Mouse (Mus musculus) liver, adult 10 weeks (tissue): ENCODE results near the gene Hc. TPM values are rescaled to one million over a fixed set of nuclear protein-coding genes. Genes with fewer than 3 reads are reported as not detected.

Source experiments
- polyA plus RNA-seq: library from polyadenylated mRNA; stranded (reverse); fragments of 350-450 nt; fragmentation: Illumina TruSeq; extraction: RNeasy Lipid Tissue Mini Kit (QIAGEN cat#74804); gene quantifications from one replicate; pipeline ENCODE4 v1.2.3, GENCODE M21; 2014; ENCODE audit warnings: low read depth, low replicate concordance

Hc gene
- 926 TPM for polyA plus RNA-seq

DNA sequence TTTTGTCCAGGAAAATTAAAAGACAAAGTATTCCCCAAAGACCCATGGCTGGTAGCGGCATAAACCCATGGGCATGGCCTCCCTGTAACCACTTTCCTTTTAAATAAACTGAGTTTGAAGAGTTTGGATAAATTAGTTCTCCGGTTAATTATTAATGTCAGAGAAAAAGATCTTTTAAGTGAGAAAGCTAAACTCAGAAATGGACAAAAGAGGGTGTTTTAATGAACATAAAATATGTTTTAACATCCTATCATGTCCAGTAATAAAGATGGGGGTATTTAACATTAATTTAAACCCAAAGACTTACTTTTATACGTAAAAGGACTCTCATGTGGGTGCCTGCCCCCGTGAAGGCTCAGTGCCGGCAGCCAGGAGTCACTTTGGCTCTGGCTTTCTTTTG is at the start of gene Hc:
Gene Hc, minus strand, starts transcription at position 101 of the 400 bp plus-strand sequence.

GRCm38 (mm10) chr2:35109141-35109923 is 48.1 kb upstream of the Hc start, which contains the start of gene Cntrl:
Gene Cntrl, plus strand, starts transcription at chr2:35109492.

DNA sequence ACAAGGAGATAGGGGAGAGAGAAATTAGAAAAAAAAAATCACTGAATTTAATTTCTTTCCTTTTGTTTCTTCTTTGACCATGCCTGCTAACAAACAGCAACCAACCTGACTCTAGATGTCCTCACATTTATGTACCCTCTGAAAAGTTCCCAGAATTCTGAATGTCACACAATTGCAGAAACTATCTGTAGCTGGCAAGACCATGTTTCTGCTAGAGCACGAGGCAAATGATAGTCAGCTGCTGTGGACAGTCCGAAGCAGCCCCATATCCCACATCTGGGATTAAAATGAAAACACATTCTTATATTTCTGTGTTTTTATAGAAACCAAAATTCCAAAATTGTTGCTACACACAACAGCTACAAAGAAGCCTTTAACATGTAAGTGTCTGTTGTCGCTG is 40.2 kb upstream of the Hc start, which contains the start of gene AI182371:
Gene AI182371, minus strand, starts transcription at position 101 of the 400 bp plus-strand sequence.

DNA sequence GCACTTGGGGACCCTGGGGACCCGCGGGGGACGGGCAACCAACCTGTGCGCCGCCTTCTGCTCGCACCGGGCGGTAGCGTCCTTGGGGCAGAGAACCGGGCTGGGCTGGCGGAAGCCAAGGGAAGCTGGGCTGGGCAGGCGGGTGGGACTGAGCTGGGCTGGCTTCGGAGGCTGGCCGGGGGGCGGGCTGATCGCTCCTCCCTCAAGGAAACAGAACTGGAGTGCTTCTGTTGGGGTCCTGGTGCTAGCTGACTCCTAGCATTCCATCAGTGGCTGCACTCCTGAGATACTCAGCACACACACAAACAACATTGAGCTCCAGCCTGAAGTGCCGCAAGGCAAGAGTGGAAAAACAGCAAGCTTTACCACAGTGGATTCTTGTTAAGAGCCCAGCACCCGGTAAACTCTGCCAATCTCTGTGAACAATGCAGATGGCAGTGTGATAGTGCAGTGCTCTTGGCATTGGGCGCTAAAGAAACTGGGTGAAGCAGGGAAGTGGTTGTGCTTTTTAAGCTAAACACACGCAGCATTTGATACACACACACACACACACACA is 99.7 kb downstream of the Hc start, which contains the start of gene Traf1:
Gene Traf1, minus strand, starts transcription at position 292 of the 556 bp plus-strand sequence.

Other genes starting within 250 kb of the Hc start
- 53.2 TPM for gene Fbxw2, start 235.1 kb downstream of the Hc start, polyA plus RNA-seq
- not detected for gene Gm34653, start 228.4 kb downstream of the Hc start, polyA plus RNA-seq
- gene Cutal, start 187.0 kb downstream of the Hc start, polyA plus RNA-seq = 62.6 TPM
- 31.5 TPM for gene Psmd5, start 186.5 kb downstream of the Hc start, polyA plus RNA-seq
- not detected for gene Phf19, start 147.4 kb downstream of the Hc start, polyA plus RNA-seq
- 0.21 TPM for gene Traf1, start 99.7 kb downstream of the Hc start, polyA plus RNA-seq
- gene AI182371, start 40.1 kb upstream of the Hc start, polyA plus RNA-seq = 1,105 TPM
- gene Cntrl, start 48.1 kb upstream of the Hc start, polyA plus RNA-seq = 22.3 TPM
- gene Rab14, start 139.7 kb upstream of the Hc start, polyA plus RNA-seq = 254 TPM
- gene Gsn, start 194.9 kb upstream of the Hc start, polyA plus RNA-seq = 1.6 TPM